In genomic region chr2:160363201-160363600, GRCm38 (mm10) we compare ENCODE assay signal across 15 mouse cellular contexts. TPM values are rescaled to one million over a fixed set of nuclear protein-coding genes. Genes with fewer than 3 reads are reported as not detected.
DNase-seq lines count a peak whose midpoint lies in the region; ATAC-seq and TF ChIP-seq lines count a peak whose summit lies in the region.
"Had no signal": no experiment of that assay in that cellular context is flagged by ENCODE, and none has a peak within 500 bp of the region (broad histone marks: within the 10 kb centered on the region; RNA-seq: fewer than 3 reads in every experiment).

No protein-coding gene starts in this region.

- H3K27ac ChIP-seq in gastrocnemius, adult 2 months = no peak overlapping the region
- no peak overlapping the region for H3K27ac ChIP-seq in limb, embryonic 11.5 days (replicated peaks; ENCODE audit: low read depth, low read length)
- no peak overlapping the region for H3K27ac ChIP-seq in limb, embryonic 10.5 days
- H3K27ac ChIP-seq in embryonic facial prominence, embryonic 13.5 days = no peak overlapping the region
- no peak overlapping the region for H3K27ac ChIP-seq in limb, embryonic 14.5 days (replicated peaks; ENCODE audit: low read depth, low read length)
- H3K27ac ChIP-seq: lung, embryonic 15.5 days had no signal

- DNase-seq in gastrocnemius, adult 2 months = no peak
- DNase-seq in gastrocnemius, postnatal 36 days = no peak
- DNase-seq in limb, embryonic 11.5 days (ENCODE audit: low spot score) = peak; percentile 46
- no peak for DNase-seq in limb, embryonic 10.5 days (ENCODE audit: low spot score)
- no peak for DNase-seq in limb, embryonic 14.5 days (ENCODE audit: low spot score)
- no peak for DNase-seq in lung, postnatal 36 days
- no peak for DNase-seq in ovary, postnatal 10 days (ENCODE audit: low spot score)
- DNase-seq: cerebellum, adult 11-12 months; kidney, adult 18-20 months; spleen, adult 18-20 months; thymus, postnatal 4 days had no signal

- H3K27me3 ChIP-seq in limb, embryonic 11.5 days (ENCODE audit: control insufficient read depth, insufficient read depth, low read length) = peaks cover 69% of the 10 kb centered on the region
- peaks cover 88% of the 10 kb centered on the region for H3K27me3 ChIP-seq in limb, embryonic 10.5 days (ENCODE audit: low read depth, poor library complexity, severe bottlenecking)
- H3K27me3 ChIP-seq in embryonic facial prominence, embryonic 13.5 days = peaks cover 77% of the 10 kb centered on the region
- H3K27me3 ChIP-seq in limb, embryonic 14.5 days (ENCODE audit: control insufficient read depth, insufficient read depth, low read length) = peaks cover 70% of the 10 kb centered on the region

- no peaks in the 10 kb centered on the region for H3K9me3 ChIP-seq in limb, embryonic 11.5 days (ENCODE audit: control insufficient read depth, low read length)
- no peaks in the 10 kb centered on the region for H3K9me3 ChIP-seq in limb, embryonic 10.5 days (replicated peaks)
- H3K9me3 ChIP-seq in embryonic facial prominence, embryonic 13.5 days = no peaks in the 10 kb centered on the region
- H3K9me3 ChIP-seq in limb, embryonic 14.5 days (ENCODE audit: control insufficient read depth, low read length) = no peaks in the 10 kb centered on the region
- H3K9me3 ChIP-seq: lung, embryonic 15.5 days had no signal

- no peak for TF ChIP-seq POLR2A in limb, embryonic 14.5 days (IDR thresholded peaks at IDR 0.05; ENCODE audit: borderline replicate concordance, extremely low read depth, insufficient read depth, insufficient read length)

- H3K9ac ChIP-seq in limb, embryonic 11.5 days (ENCODE audit: low read length) = no peak overlapping the region
- H3K9ac ChIP-seq in embryonic facial prominence, embryonic 13.5 days = no peak overlapping the region
- H3K9ac ChIP-seq in limb, embryonic 14.5 days (ENCODE audit: low read depth, low read length, severe bottlenecking) = no peak overlapping the region
- H3K9ac ChIP-seq: lung, embryonic 15.5 days had no signal

- no peak for TF ChIP-seq CTCF in gastrocnemius, adult 2 months (IDR thresholded peaks at IDR 0.05)

- H3K4me2 ChIP-seq in limb, embryonic 11.5 days (ENCODE audit: low read depth, severe bottlenecking) = no peak overlapping the region
- H3K4me2 ChIP-seq in embryonic facial prominence, embryonic 13.5 days = peak overlapping the region; percentile 93
- H3K4me2 ChIP-seq in limb, embryonic 14.5 days (replicated peaks; ENCODE audit: low read depth, low read length, severe bottlenecking) = peak overlapping the region; percentile 24; the same call in 1 of the 2 replicates
- H3K4me2 ChIP-seq: lung, embryonic 15.5 days had no signal

- WGBS in limb, embryonic 11.5 days = 9% methylated on average over 4 of the region's 4 CpGs
- 4% methylated on average over 4 of the region's 4 CpGs for WGBS in limb, embryonic 10.5 days
- WGBS in embryonic facial prominence, embryonic 13.5 days = 24% methylated on average over 4 of the region's 4 CpGs
- WGBS in limb, embryonic 14.5 days = 31% methylated on average over 4 of the region's 4 CpGs

- intact Hi-C loops in gastrocnemius, adult 2 months (cut with DNase I) = loop anchor here (10.0 kb wide), 1 partner anchor 1308 kb away; no protein-coding TSS in a partner anchor
- intact Hi-C loops in gastrocnemius, postnatal 36 days (cut with DNase I) = no loop called here

- peak overlapping the region; percentile 94 for H3K4me3 ChIP-seq in gastrocnemius, adult 2 months
- H3K4me3 ChIP-seq in limb, embryonic 11.5 days (ENCODE audit: low read depth, low read length) = no peak overlapping the region
- H3K4me3 ChIP-seq in limb, embryonic 10.5 days = no peak overlapping the region
- H3K4me3 ChIP-seq in embryonic facial prominence, embryonic 13.5 days = peak overlapping the region; percentile 27
- peak overlapping the region; percentile 67 for H3K4me3 ChIP-seq in limb, embryonic 14.5 days (replicated peaks; ENCODE audit: low read length)
- H3K4me3 ChIP-seq: lung, embryonic 15.5 days had no signal

- no peaks in the 10 kb centered on the region for H3K36me3 ChIP-seq in limb, embryonic 11.5 days (ENCODE audit: control insufficient read depth, insufficient read depth, low read length)
- H3K36me3 ChIP-seq in limb, embryonic 10.5 days = no peaks in the 10 kb centered on the region
- H3K36me3 ChIP-seq in embryonic facial prominence, embryonic 13.5 days = no peaks in the 10 kb centered on the region
- H3K36me3 ChIP-seq in limb, embryonic 14.5 days (ENCODE audit: control insufficient read depth, insufficient read depth, low read length) = 0 out of 2 replicates have a peak, but pooled peaks cover 4% of the 10 kb centered on the region
- H3K36me3 ChIP-seq: lung, embryonic 15.5 days had no signal

- H3K4me1 ChIP-seq in limb, embryonic 11.5 days (ENCODE audit: control insufficient read depth, insufficient read depth, low read length) = peaks cover 11% of the 10 kb centered on the region
- H3K4me1 ChIP-seq in limb, embryonic 10.5 days = peaks cover 55% of the 10 kb centered on the region
- H3K4me1 ChIP-seq in embryonic facial prominence, embryonic 13.5 days = peaks cover 53% of the 10 kb centered on the region
- H3K4me1 ChIP-seq in limb, embryonic 14.5 days (ENCODE audit: control insufficient read depth, insufficient read depth, low read length) = peaks cover 13% of the 10 kb centered on the region

- ATAC-seq in limb, embryonic 11.5 days (ENCODE audit: insufficient number of reproducible peaks, low FRiP score, low TSS enrichment, low read depth) = no peak
- ATAC-seq in embryonic facial prominence, embryonic 13.5 days (ENCODE audit: insufficient number of reproducible peaks, insufficient read depth, low FRiP score, low TSS enrichment, low read depth) = no peak
- no peak for ATAC-seq in limb, embryonic 14.5 days (ENCODE audit: low FRiP score, low read depth)

RNA-seq across cellular contexts. Expression of gene Mafb, which starts 3.7 kb away (rescaled TPM):
- total RNA-seq in gastrocnemius, adult 2 months (2021) = 10 to 100 TPM; 86.4 to 94.2 TPM
- total RNA-seq in gastrocnemius, postnatal 36 days (2021) = 10 to 100 TPM; 20.6 to 34.2 TPM
- polyA plus RNA-seq in limb, embryonic 11.5 days (2014; fragmentation: Nextera tagmentation; extraction: Ambion mirVana) = 5.4 and 6.5 TPM in 2 replicates
- 2.2 and 4.2 TPM in 2 replicates for polyA plus RNA-seq in limb, embryonic 10.5 days (2016; fragmentation: Nextera tagmentation; extraction: Ambion mirVana)
- 24.2 and 26.8 TPM in 2 replicates for polyA plus RNA-seq in embryonic facial prominence, embryonic 13.5 days (2015; fragmentation: Nextera tagmentation; extraction: Ambion mirVana)
- 20.8 and 26.8 TPM in 2 replicates for polyA plus RNA-seq in limb, embryonic 14.5 days (2012; rRNA removed)
- 24.5 and 28.3 TPM in 2 replicates for polyA plus RNA-seq in limb, embryonic 14.5 days (2014; fragmentation: Nextera tagmentation; extraction: Ambion mirVana)

RNA-seq across cellular contexts. Expression of gene Gm826, which starts 29.2 kb away (rescaled TPM):
- total RNA-seq in gastrocnemius, adult 2 months (2021) = 1 to 10 TPM; 4.0 to 8.3 TPM
- total RNA-seq in gastrocnemius, postnatal 36 days (2021) = 1 to 10 TPM; 3.0 to 3.4 TPM
- polyA plus RNA-seq in limb, embryonic 11.5 days (2014; fragmentation: Nextera tagmentation; extraction: Ambion mirVana) = 0.21 TPM in 1 of 2 replicates, not detected in the other
- 0.28 TPM in 1 of 2 replicates, not detected in the other for polyA plus RNA-seq in limb, embryonic 10.5 days (2016; fragmentation: Nextera tagmentation; extraction: Ambion mirVana)
- 0.95 TPM in 1 of 2 replicates, not detected in the other for polyA plus RNA-seq in embryonic facial prominence, embryonic 13.5 days (2015; fragmentation: Nextera tagmentation; extraction: Ambion mirVana)
- polyA plus RNA-seq in limb, embryonic 14.5 days (2012; rRNA removed) = 0.29 and 0.49 TPM in 2 replicates
- polyA plus RNA-seq in limb, embryonic 14.5 days (2014; fragmentation: Nextera tagmentation; extraction: Ambion mirVana) = 0.32 and 0.61 TPM in 2 replicates
- total RNA-seq: left cerebral cortex, postnatal 14 days had no signal
- polyA plus RNA-seq: gonadal fat pad, adult 2 months had no signal

Comparison
In these comparisons a context has a peak if more than half of its experiments do, and no peak if none do; other contexts are left out.
1. H3K4me3 ChIP-seq: peak in gastrocnemius, adult 2 months (single experiment), embryonic facial prominence, embryonic 13.5 days (single experiment) and limb, embryonic 14.5 days (single experiment); none in limb, embryonic 11.5 days (single experiment) and limb, embryonic 10.5 days (single experiment).